Mouse (Mus musculus) forebrain, embryonic 11.5 days (tissue): ENCODE measurements at regions not wholly inside any gene's neighbourhood (a gene's known extent, or its start where the extent isn't known, plus 50 kb on each side); places are given as distances from the start of the nearest gene placed in this dataset.

Experiments
- ATAC-seq: fragments of 200-750 bp; cut with Nextera tagmentation; replicated peaks from 2 replicates; pipeline ENCODE4 v1.8.0; 2017; ENCODE audit warnings: moderate TSS enrichment; ENCODE audit not compliant: low FRiP score
- DNase-seq: peaks from one replicate; pipeline ENCODE4 v3.0.0-alpha.2; 2017; ENCODE audit warnings: low spot score
- H3K27ac ChIP-seq: fragments of 300-500 bp; sonication (generic); 2 replicates; pipeline ENCODE4 v1.5.1; 2014; ENCODE audit warnings: low read depth, low read length
- H3K27me3 ChIP-seq: fragments of 300-500 bp; sonication (generic); 2 replicates; pipeline ENCODE4 v1.6.1; 2014; ENCODE audit warnings: mild to moderate bottlenecking, low read length, mixed read lengths; ENCODE audit not compliant: control insufficient read depth, insufficient read depth
- H3K36me3 ChIP-seq: fragments of 300-500 bp; sonication (generic); 2 replicates; pipeline ENCODE4 v1.6.1; 2014; ENCODE audit warnings: mild to moderate bottlenecking, low read length, moderate library complexity, mixed read lengths; ENCODE audit not compliant: control insufficient read depth, insufficient read depth
- H3K4me1 ChIP-seq: fragments of 300-500 bp; sonication (generic); replicated peaks from 2 replicates; pipeline ENCODE4 v1.6.1; 2014; ENCODE audit warnings: low read length, mixed read lengths; ENCODE audit not compliant: control insufficient read depth, insufficient read depth
- H3K4me2 ChIP-seq: fragments of 300-500 bp; sonication (generic); 2 replicates; pipeline ENCODE4 v1.6.1; 2014; ENCODE audit warnings: low read depth, mild to moderate bottlenecking, low read length, moderate library complexity, mixed read lengths; ENCODE audit not compliant: severe bottlenecking
- H3K4me3 ChIP-seq: fragments of 300-500 bp; sonication (generic); 2 replicates; pipeline ENCODE4 v1.5.1; 2014; ENCODE audit warnings: low read depth, low read length
- H3K9ac ChIP-seq: fragments of 300-500 bp; sonication (generic); 2 replicates; pipeline ENCODE4 v1.6.1; 2014; ENCODE audit warnings: low read length
- H3K9me3 ChIP-seq: fragments of 300-500 bp; sonication (generic); 2 replicates; pipeline ENCODE4 v1.6.1; 2016; ENCODE audit warnings: low read length, mixed read lengths; ENCODE audit not compliant: control insufficient read depth
- WGBS: fragments of 180-500 bp; shearing (Covaris S2); extraction: QIAGEN DNeasy Blood & Tissue Kit; methylation state at CpG from one replicate; pipeline ENCODE4 v1.1.7; 2014; 5-methylcytosine and 5-hydroxymethylcytosine counted together

- WGBS = 87% methylated on average over 8 of the region's 8 CpGs
- Histone ChIP-seq H3K27ac (no peak overlapping the region), H3K9me3 (no peaks in the 10 kb centered on the region), H3K27me3 (no peaks in the 10 kb centered on the region), H3K4me1 (no peaks in the 10 kb centered on the region), H3K4me3 (no peak overlapping the region), H3K4me2 (no peak overlapping the region), H3K9ac (no peak overlapping the region), H3K36me3 (no peaks in the 10 kb centered on the region)
- no peak for ATAC-seq
- no peak for DNase-seq
These were observed 423.1 kb downstream of the Glrx3 start for GRCm38 (mm10) chr7:137860520-137860919.

GRCm38 (mm10) chr7:137864912-137865311, 427.5 kb downstream of the Glrx3 start:
- no peak for ATAC-seq
- Histone ChIP-seq H3K4me3 (no peak overlapping the region), H3K9me3 (no peaks in the 10 kb centered on the region), H3K36me3 (no peaks in the 10 kb centered on the region), H3K27ac (no peak overlapping the region), H3K4me1 (no peaks in the 10 kb centered on the region), H3K4me2 (no peak overlapping the region), H3K27me3 (no peaks in the 10 kb centered on the region), H3K9ac (no peak overlapping the region)
- WGBS = 65% methylated on average over 4 of the region's 4 CpGs
- DNase-seq = no peak

GRCm38 (mm10) chr7:137865457-137865856, 428.0 kb downstream of the Glrx3 start:
- H3K27ac ChIP-seq = no peak overlapping the region

GRCm38 (mm10) chr7:137866880-137867279, 429.5 kb downstream of the Glrx3 start:
- Histone ChIP-seq H3K4me3 (no peak overlapping the region), H3K9me3 (no peaks in the 10 kb centered on the region), H3K4me2 (no peak overlapping the region), H3K4me1 (no peaks in the 10 kb centered on the region), H3K27me3 (no peaks in the 10 kb centered on the region), H3K36me3 (no peaks in the 10 kb centered on the region), H3K27ac (no peak overlapping the region), H3K9ac (no peak overlapping the region)
- DNase-seq (no peak), ATAC-seq (no peak)
- WGBS = 75% methylated on average over 6 of the region's 6 CpGs

More at GRCm38 (mm10) chr7:137865457-137865856, 428.0 kb downstream of the Glrx3 start:
- ATAC-seq = no peak
- no peak overlapping the region for H3K4me3 ChIP-seq
- H3K9me3 ChIP-seq = no peaks in the 10 kb centered on the region
- 65% methylated on average over 7 of the region's 7 CpGs for WGBS
- no peak for DNase-seq
- no peak overlapping the region for H3K4me2 ChIP-seq
- no peak overlapping the region for H3K9ac ChIP-seq
- H3K27me3 ChIP-seq = no peaks in the 10 kb centered on the region
- H3K4me1 ChIP-seq = no peaks in the 10 kb centered on the region
- no peaks in the 10 kb centered on the region for H3K36me3 ChIP-seq

GRCm38 (mm10) chr7:137868501-137868900, 431.1 kb downstream of the Glrx3 start:
- no peaks in the 10 kb centered on the region for H3K9me3 ChIP-seq
- no peaks in the 10 kb centered on the region for H3K4me1 ChIP-seq
- H3K9ac ChIP-seq = no peak overlapping the region
- H3K27me3 ChIP-seq = no peaks in the 10 kb centered on the region
- DNase-seq (no peak), ATAC-seq (no peak)
- no peak overlapping the region for H3K4me3 ChIP-seq
- H3K27ac ChIP-seq = no peak overlapping the region
- H3K4me2 ChIP-seq = no peak overlapping the region
- 80% methylated on average over 3 of the region's 3 CpGs for WGBS
- no peaks in the 10 kb centered on the region for H3K36me3 ChIP-seq

GRCm38 (mm10) chr7:137875306-137875705, 437.9 kb downstream of the Glrx3 start:
- H3K27me3 ChIP-seq = no peaks in the 10 kb centered on the region
- no peak overlapping the region for H3K9ac ChIP-seq
- H3K4me1 ChIP-seq = no peaks in the 10 kb centered on the region
- H3K36me3 ChIP-seq = no peaks in the 10 kb centered on the region
- no peaks in the 10 kb centered on the region for H3K9me3 ChIP-seq
- no peak overlapping the region for H3K4me3 ChIP-seq
- ATAC-seq (no peak), DNase-seq (no peak)
- 94% methylated on average over 2 of the region's 2 CpGs for WGBS
- H3K4me2 ChIP-seq = no peak overlapping the region
- no peak overlapping the region for H3K27ac ChIP-seq

- no peaks in the 10 kb centered on the region for H3K4me1 ChIP-seq
- no peak overlapping the region for H3K4me3 ChIP-seq
- no peak overlapping the region for H3K4me2 ChIP-seq
- H3K27ac ChIP-seq = no peak overlapping the region
- ATAC-seq (no peak), DNase-seq (no peak)
- H3K27me3 ChIP-seq = no peaks in the 10 kb centered on the region
- H3K9me3 ChIP-seq = no peaks in the 10 kb centered on the region
- no peaks in the 10 kb centered on the region for H3K36me3 ChIP-seq
- H3K9ac ChIP-seq = no peak overlapping the region
- WGBS = 90% methylated on average over 12 of the region's 12 CpGs
These were observed 441.9 kb downstream of the Glrx3 start for GRCm38 (mm10) chr7:137879296-137879695.

- H3K36me3 ChIP-seq = no peaks in the 10 kb centered on the region
- H3K4me2 ChIP-seq = no peak overlapping the region
- ATAC-seq (no peak), DNase-seq (no peak)
- H3K9ac ChIP-seq = no peak overlapping the region
- no peaks in the 10 kb centered on the region for H3K9me3 ChIP-seq
- no peak overlapping the region for H3K4me3 ChIP-seq
- 61% methylated on average over 5 of the region's 5 CpGs for WGBS
- H3K27ac ChIP-seq = no peak overlapping the region
- H3K27me3 ChIP-seq = no peaks in the 10 kb centered on the region
- H3K4me1 ChIP-seq = no peaks in the 10 kb centered on the region
These were observed 445.5 kb downstream of the Glrx3 start for GRCm38 (mm10) chr7:137882876-137883275.

GRCm38 (mm10) chr7:137883701-137884100, 446.3 kb downstream of the Glrx3 start:
- Histone ChIP-seq H3K4me2 (no peak overlapping the region), H3K4me3 (no peak overlapping the region), H3K9me3 (no peaks in the 10 kb centered on the region), H3K4me1 (no peaks in the 10 kb centered on the region), H3K36me3 (no peaks in the 10 kb centered on the region), H3K27me3 (no peaks in the 10 kb centered on the region), H3K9ac (no peak overlapping the region), H3K27ac (no peak overlapping the region)
- no peak for ATAC-seq
- 86% methylated on average over 4 of the region's 4 CpGs for WGBS
- no peak for DNase-seq
